Mouse (Mus musculus): ENCODE data around the gene Rbm19.

Rbm19 gene

GRCm38 (mm10) chr5:120163428-120163827 is 47.2 kb downstream of the Rbm19 start:
- in situ Hi-C loops (cut with MboI, MseI), result no loop called here

GRCm38 (mm10) chr5:120164450-120164849 is 48.2 kb downstream of the Rbm19 start:
- in situ Hi-C loops (cut with MboI, MseI), result no loop called here

GRCm38 (mm10) chr5:120165061-120165942 is 49.0 kb downstream of the Rbm19 start:
- in situ Hi-C loops (cut with MboI, MseI), result no loop called here

- in situ Hi-C loops (cut with MboI, MseI), result no loop called here
These were observed 51.6 kb downstream of the Rbm19 start for GRCm38 (mm10) chr5:120167787-120168325.

- in situ Hi-C loops (cut with MboI, MseI), result no loop called here
These were observed 55.8 kb downstream of the Rbm19 start for GRCm38 (mm10) chr5:120171865-120172728.

- in situ Hi-C loops (cut with MboI, MseI), result no loop called here
These were observed 56.5 kb downstream of the Rbm19 start for GRCm38 (mm10) chr5:120172729-120173101.

GRCm38 (mm10) chr5:120174317-120174716 is 58.1 kb downstream of the Rbm19 start:
- in situ Hi-C loops (cut with MboI, MseI), result no loop called here

GRCm38 (mm10) chr5:120175217-120175616 is 59.0 kb downstream of the Rbm19 start:
- in situ Hi-C loops (cut with MboI, MseI), result loop anchor here in 1 of 2 experiments (5.0 kb wide), 1 partner anchor 1868 kb away; no protein-coding TSS in a partner anchor

GRCm38 (mm10) chr5:120176246-120177065 is 60.2 kb downstream of the Rbm19 start:
- in situ Hi-C loops (cut with MboI, MseI), result loop anchor here in 1 of 2 experiments (5.0 kb wide), 1 partner anchor 1869 kb away; no protein-coding TSS in a partner anchor

GRCm38 (mm10) chr5:120177066-120177340 is 60.7 kb downstream of the Rbm19 start:
- in situ Hi-C loops (cut with MboI, MseI), result loop anchor here in 1 of 2 experiments (5.0 kb wide), 1 partner anchor 1870 kb away; no protein-coding TSS in a partner anchor

- in situ Hi-C loops (cut with MboI, MseI), result no loop called here
These were observed 63.8 kb downstream of the Rbm19 start for GRCm38 (mm10) chr5:120180102-120180501.

GRCm38 (mm10) chr5:120181384-120181783 is 65.1 kb downstream of the Rbm19 start:
- in situ Hi-C loops (cut with MboI, MseI), result no loop called here

- in situ Hi-C loops (cut with MboI, MseI), result no loop called here
These were observed 67.1 kb downstream of the Rbm19 start for GRCm38 (mm10) chr5:120183321-120183720.

- in situ Hi-C loops (cut with MboI, MseI), result no loop called here
These were observed 67.5 kb downstream of the Rbm19 start for GRCm38 (mm10) chr5:120183790-120184189.

- in situ Hi-C loops (cut with MboI, MseI), result no loop called here
These were observed 69.7 kb downstream of the Rbm19 start for GRCm38 (mm10) chr5:120185949-120186348.

- in situ Hi-C loops (cut with MboI, MseI), result no loop called here
These were observed 72.3 kb downstream of the Rbm19 start for GRCm38 (mm10) chr5:120188541-120188940.

- in situ Hi-C loops (cut with MboI, MseI), result no loop called here
These were observed 73.8 kb downstream of the Rbm19 start for GRCm38 (mm10) chr5:120190001-120190582.

- in situ Hi-C loops (cut with MboI, MseI), result no loop called here
These were observed 75.4 kb downstream of the Rbm19 start for GRCm38 (mm10) chr5:120191620-120192019.

- in situ Hi-C loops (cut with MboI, MseI), result no loop called here
These were observed 78.2 kb downstream of the Rbm19 start for GRCm38 (mm10) chr5:120194309-120194941.

GRCm38 (mm10) chr5:120194948-120195347 is 78.7 kb downstream of the Rbm19 start:
- in situ Hi-C loops (cut with MboI, MseI), result no loop called here

Measured in T-helper 17 cell (primary cell).